Mouse (Mus musculus): ENCODE data around the gene Frmpd4. TPM values are rescaled to one million over a fixed set of nuclear protein-coding genes. Genes with fewer than 3 reads are reported as not detected.

Frmpd4 gene
- polyA plus RNA-seq, 1 experiment from 2014 or later, result 0.11 TPM

DNA sequence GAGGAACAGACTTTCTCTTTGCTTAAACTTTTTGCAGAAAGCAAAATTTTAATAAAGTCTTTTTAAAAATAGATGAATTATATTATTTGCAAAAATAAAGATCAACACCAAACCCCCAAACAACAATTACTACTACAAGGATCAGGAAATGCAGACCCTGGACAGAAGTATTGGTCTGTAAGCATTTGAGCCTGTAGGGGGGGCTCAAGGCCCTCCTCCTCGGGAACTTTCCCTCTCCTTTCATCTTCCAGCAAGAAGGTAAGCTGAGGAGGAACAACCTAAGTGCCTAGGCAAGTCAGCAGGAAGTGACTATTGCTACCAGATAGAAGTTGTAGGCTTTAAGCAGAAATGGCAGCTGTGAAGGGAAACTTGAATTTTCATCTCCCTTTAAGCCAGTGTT lies 266.9 kb downstream of the Frmpd4 start:
- ATAC-seq (replicated peaks; ENCODE audit: insufficient number of reproducible peaks, low FRiP score, low TSS enrichment, low read depth) (no peak), DNase-seq (ENCODE audit: low spot score) (peak; percentile 0)
- WGBS, result 10% methylated on average over 1 of the region's 1 CpGs

DNA sequence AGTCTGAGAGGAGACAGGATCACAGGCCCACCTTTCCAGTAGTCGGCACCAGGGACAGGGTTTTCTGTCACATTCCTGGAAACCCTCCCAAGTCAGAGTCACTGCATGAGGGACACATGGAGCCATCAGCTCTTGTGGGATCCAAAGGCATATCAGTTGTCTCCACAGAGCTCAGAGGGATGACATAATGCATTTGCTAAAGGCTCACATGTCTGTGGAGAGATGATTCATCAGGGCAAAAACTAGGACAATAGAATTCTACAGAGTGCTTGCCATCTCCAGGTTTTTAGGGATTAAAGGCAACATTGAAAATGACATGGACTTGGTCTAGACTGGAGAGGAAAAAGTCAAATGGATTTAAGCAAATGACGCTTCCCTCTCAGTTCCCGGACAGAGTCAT lies 284.5 kb downstream of the Frmpd4 start:
- Histone ChIP-seq H3K4me3 (ENCODE audit: low read depth, low read length) (no peak overlapping the region), H3K4me1 (ENCODE audit: control insufficient read depth, insufficient read depth, low read length) (no peaks in the 10 kb centered on the region), H3K36me3 (replicated peaks; ENCODE audit: control insufficient read depth, insufficient read depth, low read depth, low read length) (no peaks in the 10 kb centered on the region), H3K27me3 (ENCODE audit: control insufficient read depth, insufficient read depth, low read length) (no peaks in the 10 kb centered on the region; the same call in 1 of the 2 replicates), H3K4me2 (ENCODE audit: low read depth, low read length) (no peak overlapping the region), H3K9me3 (replicated peaks; ENCODE audit: control insufficient read depth, low read length) (no peaks in the 10 kb centered on the region), H3K27ac (replicated peaks; ENCODE audit: low read depth, low read length) (no peak overlapping the region), H3K9ac (replicated peaks; ENCODE audit: low read length) (no peak overlapping the region)
- DNase-seq (ENCODE audit: low spot score) (no peak), ATAC-seq (replicated peaks; ENCODE audit: insufficient number of reproducible peaks, low FRiP score, low TSS enrichment, low read depth) (no peak)
- 89% methylated on average over 3 of the region's 3 CpGs for WGBS

More for the DNA sequence above, 266.9 kb downstream of the Frmpd4 start:
- no peak overlapping the region for H3K4me3 ChIP-seq (ENCODE audit: low read depth, low read length)
- H3K36me3 ChIP-seq (replicated peaks; ENCODE audit: control insufficient read depth, insufficient read depth, low read depth, low read length), result no peaks in the 10 kb centered on the region
- H3K9ac ChIP-seq (replicated peaks; ENCODE audit: low read length), result no peak overlapping the region
- no peaks in the 10 kb centered on the region for H3K4me1 ChIP-seq (ENCODE audit: control insufficient read depth, insufficient read depth, low read length)
- H3K27me3 ChIP-seq (ENCODE audit: control insufficient read depth, insufficient read depth, low read length), result no peaks in the 10 kb centered on the region; the same call in 1 of the 2 replicates
- no peak overlapping the region for H3K27ac ChIP-seq (replicated peaks; ENCODE audit: low read depth, low read length)
- no peaks in the 10 kb centered on the region for H3K9me3 ChIP-seq (replicated peaks; ENCODE audit: control insufficient read depth, low read length)
- no peak overlapping the region for H3K4me2 ChIP-seq (ENCODE audit: low read depth, low read length)

- no peak overlapping the region for H3K9ac ChIP-seq (replicated peaks; ENCODE audit: low read length)
- ATAC-seq (replicated peaks; ENCODE audit: insufficient number of reproducible peaks, low FRiP score, low TSS enrichment, low read depth) (no peak), DNase-seq (ENCODE audit: low spot score) (no peak)
- H3K4me3 ChIP-seq (ENCODE audit: low read depth, low read length), result no peak overlapping the region
- no peak overlapping the region for H3K4me2 ChIP-seq (ENCODE audit: low read depth, low read length)
- 85% methylated on average over 3 of the region's 3 CpGs for WGBS
- peaks cover 2% of the 10 kb centered on the region; the same call in 1 of the 2 replicates for H3K27me3 ChIP-seq (ENCODE audit: control insufficient read depth, insufficient read depth, low read length)
- H3K27ac ChIP-seq (replicated peaks; ENCODE audit: low read depth, low read length), result no peak overlapping the region
- no peaks in the 10 kb centered on the region for H3K4me1 ChIP-seq (ENCODE audit: control insufficient read depth, insufficient read depth, low read length)
- H3K9me3 ChIP-seq (replicated peaks; ENCODE audit: control insufficient read depth, low read length), result no peaks in the 10 kb centered on the region
- no peaks in the 10 kb centered on the region for H3K36me3 ChIP-seq (replicated peaks; ENCODE audit: control insufficient read depth, insufficient read depth, low read depth, low read length)
Measured at GRCm38 (mm10) chrX:168207034-168207433, 370.0 kb downstream of the Frmpd4 start.

GRCm38 (mm10) chrX:168191944-168192343 lies 385.1 kb downstream of the Frmpd4 start:
- Histone ChIP-seq H3K9ac (replicated peaks; ENCODE audit: low read length) (no peak overlapping the region), H3K27ac (replicated peaks; ENCODE audit: low read depth, low read length) (no peak overlapping the region), H3K4me3 (ENCODE audit: low read depth, low read length) (no peak overlapping the region), H3K4me1 (ENCODE audit: control insufficient read depth, insufficient read depth, low read length) (no peaks in the 10 kb centered on the region), H3K36me3 (replicated peaks; ENCODE audit: control insufficient read depth, insufficient read depth, low read depth, low read length) (no peaks in the 10 kb centered on the region), H3K27me3 (ENCODE audit: control insufficient read depth, insufficient read depth, low read length) (no peaks in the 10 kb centered on the region), H3K4me2 (ENCODE audit: low read depth, low read length) (no peak overlapping the region), H3K9me3 (replicated peaks; ENCODE audit: control insufficient read depth, low read length) (no peaks in the 10 kb centered on the region)
- no peak for ATAC-seq (replicated peaks; ENCODE audit: insufficient number of reproducible peaks, low FRiP score, low TSS enrichment, low read depth)
- no peak for DNase-seq (ENCODE audit: low spot score)
- WGBS, result 53% methylated on average over 1 of the region's 1 CpGs

DNA sequence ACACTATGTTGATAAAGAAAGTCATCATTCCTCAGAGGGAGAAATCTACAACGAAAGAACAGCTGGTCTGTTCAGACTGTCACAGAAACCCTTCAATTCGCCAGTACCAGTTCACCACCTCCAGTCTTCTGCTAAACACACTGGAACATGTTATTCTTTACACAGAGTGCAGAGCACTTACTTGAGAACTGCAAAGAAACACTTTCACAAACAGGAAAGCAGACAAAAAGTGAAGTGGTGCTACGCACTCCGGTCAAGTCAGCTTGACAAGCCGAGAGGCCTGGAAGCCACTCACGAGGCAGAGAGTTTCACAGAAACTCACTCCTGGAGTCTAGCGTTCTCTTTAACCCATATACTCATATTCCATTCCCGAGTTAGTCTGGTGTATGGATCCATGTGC lies 387.5 kb downstream of the Frmpd4 start:
- H3K4me1 ChIP-seq (ENCODE audit: control insufficient read depth, insufficient read depth, low read length), result no peaks in the 10 kb centered on the region
- 83% methylated on average over 8 of the region's 8 CpGs for WGBS
- no peak overlapping the region for H3K4me2 ChIP-seq (ENCODE audit: low read depth, low read length)
- no peak overlapping the region for H3K27ac ChIP-seq (replicated peaks; ENCODE audit: low read depth, low read length)
- no peaks in the 10 kb centered on the region for H3K9me3 ChIP-seq (replicated peaks; ENCODE audit: control insufficient read depth, low read length)
- no peaks in the 10 kb centered on the region for H3K27me3 ChIP-seq (ENCODE audit: control insufficient read depth, insufficient read depth, low read length)
- no peak for DNase-seq (ENCODE audit: low spot score)
- H3K36me3 ChIP-seq (replicated peaks; ENCODE audit: control insufficient read depth, insufficient read depth, low read depth, low read length), result no peaks in the 10 kb centered on the region
- no peak overlapping the region for H3K4me3 ChIP-seq (ENCODE audit: low read depth, low read length)
- H3K9ac ChIP-seq (replicated peaks; ENCODE audit: low read length), result no peak overlapping the region
- ATAC-seq (replicated peaks; ENCODE audit: insufficient number of reproducible peaks, low FRiP score, low TSS enrichment, low read depth), result no peak

DNA sequence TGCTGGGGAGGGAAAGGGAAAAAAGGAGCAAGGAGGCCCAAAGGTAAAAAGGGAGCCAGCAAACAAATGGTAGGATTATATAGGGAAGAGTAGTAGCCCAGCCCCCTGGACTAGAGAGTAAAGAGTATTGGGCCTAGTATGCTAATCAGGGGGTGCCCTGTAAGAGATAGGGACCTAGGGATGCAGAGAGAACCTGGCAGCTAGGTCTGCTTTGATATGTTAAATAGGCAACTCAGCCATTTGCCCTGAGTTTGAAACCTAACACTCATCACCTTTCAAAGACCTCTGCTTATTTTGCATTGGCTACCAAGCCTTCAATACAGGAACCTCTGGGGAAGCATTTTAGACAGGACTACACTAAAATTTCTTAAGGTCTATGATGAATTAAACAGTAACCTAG lies 414.0 kb downstream of the Frmpd4 start:
- Histone ChIP-seq H3K9me3 (replicated peaks; ENCODE audit: control insufficient read depth, low read length) (no peaks in the 10 kb centered on the region), H3K9ac (replicated peaks; ENCODE audit: low read length) (no peak overlapping the region), H3K4me2 (ENCODE audit: low read depth, low read length) (no peak overlapping the region), H3K27ac (replicated peaks; ENCODE audit: low read depth, low read length) (no peak overlapping the region), H3K27me3 (ENCODE audit: control insufficient read depth, insufficient read depth, low read length) (no peaks in the 10 kb centered on the region), H3K36me3 (replicated peaks; ENCODE audit: control insufficient read depth, insufficient read depth, low read depth, low read length) (no peaks in the 10 kb centered on the region), H3K4me1 (ENCODE audit: control insufficient read depth, insufficient read depth, low read length) (no peaks in the 10 kb centered on the region), H3K4me3 (ENCODE audit: low read depth, low read length) (no peak overlapping the region)
- ATAC-seq (replicated peaks; ENCODE audit: insufficient number of reproducible peaks, low FRiP score, low TSS enrichment, low read depth) (no peak), DNase-seq (ENCODE audit: low spot score) (no peak)

GRCm38 (mm10) chrX:168158866-168159265 lies 418.2 kb downstream of the Frmpd4 start:
- no peaks in the 10 kb centered on the region for H3K36me3 ChIP-seq (replicated peaks; ENCODE audit: control insufficient read depth, insufficient read depth, low read depth, low read length)
- ATAC-seq (replicated peaks; ENCODE audit: insufficient number of reproducible peaks, low FRiP score, low TSS enrichment, low read depth), result no peak
- H3K4me2 ChIP-seq (ENCODE audit: low read depth, low read length), result no peak overlapping the region
- no peaks in the 10 kb centered on the region for H3K9me3 ChIP-seq (replicated peaks; ENCODE audit: control insufficient read depth, low read length)
- WGBS, result 71% methylated on average over 3 of the region's 3 CpGs
- DNase-seq (ENCODE audit: low spot score), result no peak
- no peaks in the 10 kb centered on the region; the same call in none of the 2 replicates for H3K27me3 ChIP-seq (ENCODE audit: control insufficient read depth, insufficient read depth, low read length)
- H3K27ac ChIP-seq (replicated peaks; ENCODE audit: low read depth, low read length), result no peak overlapping the region
- H3K9ac ChIP-seq (replicated peaks; ENCODE audit: low read length), result no peak overlapping the region
- H3K4me1 ChIP-seq (ENCODE audit: control insufficient read depth, insufficient read depth, low read length), result no peaks in the 10 kb centered on the region
- H3K4me3 ChIP-seq (ENCODE audit: low read depth, low read length), result no peak overlapping the region

- ATAC-seq (replicated peaks; ENCODE audit: insufficient number of reproducible peaks, low FRiP score, low TSS enrichment, low read depth) (no peak), DNase-seq (ENCODE audit: low spot score) (no peak)
- Histone ChIP-seq H3K9me3 (replicated peaks; ENCODE audit: control insufficient read depth, low read length) (no peaks in the 10 kb centered on the region), H3K4me1 (ENCODE audit: control insufficient read depth, insufficient read depth, low read length) (no peaks in the 10 kb centered on the region), H3K9ac (replicated peaks; ENCODE audit: low read length) (no peak overlapping the region), H3K27ac (replicated peaks; ENCODE audit: low read depth, low read length) (no peak overlapping the region), H3K27me3 (ENCODE audit: control insufficient read depth, insufficient read depth, low read length) (no peaks in the 10 kb centered on the region; the same call in 1 of the 2 replicates), H3K4me3 (ENCODE audit: low read depth, low read length) (no peak overlapping the region), H3K36me3 (replicated peaks; ENCODE audit: control insufficient read depth, insufficient read depth, low read depth, low read length) (no peaks in the 10 kb centered on the region), H3K4me2 (ENCODE audit: low read depth, low read length) (no peak overlapping the region)
Measured at GRCm38 (mm10) chrX:168141051-168141450, 436.0 kb downstream of the Frmpd4 start.

Measured in embryonic facial prominence, embryonic 11.5 days (tissue).